Mouse (Mus musculus) stomach, embryonic 16.5 days (tissue): ENCODE measurements at regions not wholly inside any gene's neighbourhood (a gene's known extent, or its start where the extent isn't known, plus 50 kb on each side); places are given as distances from the start of the nearest gene placed in this dataset.

ENCODE experiments used
- ATAC-seq: fragments of 200-750 bp; cut with Nextera tagmentation; 2 replicates; pipeline ENCODE4 v1.8.0; 2017; ENCODE audit warnings: moderate number of reproducible peaks, moderate TSS enrichment; ENCODE audit not compliant: insufficient read depth, low FRiP score
- H3K27ac ChIP-seq: fragments of 300-500 bp; sonication (generic); 2 replicates; pipeline ENCODE4 v1.5.1; 2014; ENCODE audit warnings: low read length
- H3K27me3 ChIP-seq: fragments of 300-500 bp; sonication (generic); 2 replicates; pipeline ENCODE4 v1.6.1; 2014; ENCODE audit warnings: low read length, control low read depth, mixed read lengths; ENCODE audit not compliant: control insufficient read depth, insufficient read depth
- H3K36me3 ChIP-seq: fragments of 300-500 bp; sonication (generic); 2 replicates; pipeline ENCODE4 v1.6.1; 2014; ENCODE audit warnings: low read length; ENCODE audit not compliant: control insufficient read depth, insufficient read depth
- H3K4me1 ChIP-seq: fragments of 300-500 bp; sonication (generic); 2 replicates; pipeline ENCODE4 v1.6.1; 2014; ENCODE audit warnings: low read length, control low read depth, mixed read lengths; ENCODE audit not compliant: control insufficient read depth, insufficient read depth
- H3K4me2 ChIP-seq: fragments of 300-500 bp; sonication (generic); 2 replicates; pipeline ENCODE4 v1.6.1; 2014; ENCODE audit warnings: low read depth, low read length, mixed read lengths
- H3K4me3 ChIP-seq: fragments of 300-500 bp; sonication (generic); replicated peaks from 2 replicates; pipeline ENCODE4 v1.5.1; 2014; ENCODE audit warnings: mild to moderate bottlenecking, low read length
- H3K9ac ChIP-seq: fragments of 300-500 bp; sonication (generic); 2 replicates; pipeline ENCODE4 v1.6.1; 2014; ENCODE audit warnings: low read length
- H3K9me3 ChIP-seq: fragments of 300-500 bp; sonication (generic); replicated peaks from 2 replicates; pipeline ENCODE4 v1.6.1; 2016; ENCODE audit warnings: low read length, control low read depth; ENCODE audit not compliant: control insufficient read depth
- WGBS: fragments of 180-500 bp; shearing (Covaris S2); extraction: QIAGEN DNeasy Blood & Tissue Kit; methylation state at CpG from one replicate; pipeline ENCODE4 v1.1.7; 2014; 5-methylcytosine and 5-hydroxymethylcytosine counted together

DNA sequence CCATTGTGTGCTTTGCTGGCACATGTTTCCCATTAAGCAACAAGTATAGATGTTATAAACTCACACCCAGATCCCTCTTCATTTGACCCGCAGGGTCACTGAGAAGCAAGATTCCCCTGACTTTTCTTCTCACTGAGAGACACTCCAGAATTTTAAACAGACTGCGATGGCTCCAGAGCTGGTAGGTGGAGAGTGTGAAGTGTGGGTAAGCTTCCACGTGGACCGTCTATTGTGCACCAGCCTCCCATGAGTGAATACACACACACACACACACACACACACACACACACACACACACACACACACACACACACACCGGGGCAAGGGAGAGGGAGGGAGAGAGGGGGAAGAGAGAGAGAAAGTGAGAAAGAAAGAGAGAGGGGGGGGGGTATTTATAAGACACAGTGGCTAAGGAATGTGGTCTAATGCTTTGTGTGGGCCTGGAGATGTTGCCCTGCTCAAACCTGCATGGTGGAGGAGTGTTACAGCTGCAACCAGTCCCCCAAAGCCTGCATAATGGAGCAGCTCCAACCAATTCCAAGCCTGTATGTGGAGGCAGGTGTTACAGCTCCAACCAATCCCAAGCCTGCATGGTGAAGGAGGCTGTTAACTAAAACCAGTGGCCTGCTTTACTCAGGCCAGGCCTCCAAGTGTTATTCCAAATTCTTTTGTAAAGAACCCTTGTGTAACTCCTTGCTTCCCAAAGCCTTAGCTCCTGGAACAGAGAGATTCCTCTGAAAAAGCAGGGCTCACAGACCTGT lies 137.1 kb upstream of the Adamts16 start:
- no peaks in the 10 kb centered on the region for H3K4me1 ChIP-seq
- no peak overlapping the region for H3K4me3 ChIP-seq
- 83% methylated on average over 4 of the region's 5 CpGs for WGBS
- no peaks in the 10 kb centered on the region for H3K27me3 ChIP-seq
- no peak overlapping the region for H3K9ac ChIP-seq
- ATAC-seq = no peak
- H3K4me2 ChIP-seq = no peak overlapping the region
- no peaks in the 10 kb centered on the region for H3K9me3 ChIP-seq
- H3K27ac ChIP-seq = no peak overlapping the region
- no peaks in the 10 kb centered on the region for H3K36me3 ChIP-seq

GRCm38 (mm10) chr13:70969596-70969995 lies 128.0 kb upstream of the Adamts16 start:
- ATAC-seq = no peak
- H3K9me3 ChIP-seq = no peaks in the 10 kb centered on the region
- no peak overlapping the region for H3K27ac ChIP-seq
- WGBS = 85% methylated on average over 9 of the region's 9 CpGs
- H3K4me2 ChIP-seq = no peak overlapping the region
- H3K9ac ChIP-seq = no peak overlapping the region
- H3K4me3 ChIP-seq = no peak overlapping the region
- no peaks in the 10 kb centered on the region for H3K4me1 ChIP-seq
- no peaks in the 10 kb centered on the region for H3K36me3 ChIP-seq
- H3K27me3 ChIP-seq = no peaks in the 10 kb centered on the region

GRCm38 (mm10) chr13:70967781-70968180 lies 126.2 kb upstream of the Adamts16 start:
- Histone ChIP-seq H3K36me3 (no peaks in the 10 kb centered on the region), H3K4me1 (no peaks in the 10 kb centered on the region), H3K9me3 (no peaks in the 10 kb centered on the region), H3K9ac (no peak overlapping the region), H3K27ac (no peak overlapping the region), H3K4me2 (no peak overlapping the region), H3K27me3 (no peaks in the 10 kb centered on the region), H3K4me3 (no peak overlapping the region)
- WGBS = 66% methylated on average over 3 of the region's 3 CpGs
- ATAC-seq = no peak

GRCm38 (mm10) chr13:70963384-70963783 lies 121.8 kb upstream of the Adamts16 start:
- Histone ChIP-seq H3K4me2 (no peak overlapping the region), H3K4me3 (no peak overlapping the region), H3K9me3 (no peaks in the 10 kb centered on the region), H3K27me3 (no peaks in the 10 kb centered on the region), H3K9ac (no peak overlapping the region), H3K36me3 (no peaks in the 10 kb centered on the region), H3K27ac (no peak overlapping the region), H3K4me1 (no peaks in the 10 kb centered on the region)
- ATAC-seq = no peak
- WGBS = 68% methylated on average over 2 of the region's 2 CpGs

DNA sequence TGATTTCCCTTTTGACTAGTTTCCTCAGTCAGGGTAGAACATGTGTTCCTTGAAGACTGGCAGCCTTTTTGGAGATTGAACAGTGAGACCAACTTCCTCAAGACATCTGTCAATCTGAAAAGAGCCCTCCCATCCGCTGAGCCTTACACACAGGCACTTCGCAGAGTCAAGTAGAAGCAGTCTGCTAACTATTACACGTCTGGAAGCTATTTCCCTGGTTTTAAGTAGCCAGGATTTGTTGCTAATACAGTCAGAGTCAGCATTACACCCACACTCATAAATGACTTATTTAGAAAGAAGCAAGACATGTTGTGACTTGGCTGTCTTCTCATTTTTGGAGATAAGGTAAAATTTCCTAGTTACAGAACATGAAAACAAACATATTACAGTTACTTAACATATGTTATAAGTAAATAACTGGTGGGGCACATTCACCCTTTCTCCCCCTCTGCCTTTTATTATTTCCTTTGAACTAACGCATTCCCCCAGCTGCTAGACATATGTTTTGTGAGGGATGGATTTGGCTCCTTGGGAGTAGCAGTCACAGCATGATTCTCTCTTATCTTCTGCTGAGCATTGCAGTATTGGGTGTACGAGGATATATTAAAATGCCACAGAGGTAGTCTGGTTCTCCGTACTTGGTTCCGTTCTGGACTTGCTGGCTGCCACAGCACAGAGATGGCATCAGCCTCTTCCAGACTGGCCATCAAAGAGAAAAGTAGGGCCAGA lies 92.9 kb upstream of the Adamts16 start:
- Histone ChIP-seq H3K9me3 (no peaks in the 10 kb centered on the region), H3K4me1 (no peaks in the 10 kb centered on the region), H3K36me3 (no peaks in the 10 kb centered on the region), H3K27ac (no peak overlapping the region), H3K4me2 (no peak overlapping the region), H3K9ac (no peak overlapping the region), H3K27me3 (no peaks in the 10 kb centered on the region), H3K4me3 (no peak overlapping the region)
- ATAC-seq = no peak
- 66% methylated on average over 7 of the region's 7 CpGs for WGBS

DNA sequence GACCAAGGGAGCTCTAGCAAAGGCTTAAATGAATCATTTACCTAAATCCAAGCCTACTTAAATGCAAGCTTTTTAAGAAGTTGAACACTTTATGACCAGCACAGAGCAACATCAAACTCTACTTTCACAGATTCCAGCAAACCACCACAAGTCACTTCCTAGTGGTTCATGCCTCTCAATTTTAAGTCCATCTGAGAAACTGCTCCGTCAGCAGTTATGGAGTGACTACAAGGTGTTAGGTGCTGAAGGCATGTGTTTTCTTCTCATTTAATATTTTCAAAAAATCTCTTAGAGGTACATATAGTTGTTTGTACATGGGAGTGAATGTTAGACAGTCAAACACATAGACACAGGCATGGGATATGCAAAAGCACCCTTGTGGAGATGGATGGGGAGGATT lies 72.2 kb upstream of the Adamts16 start:
- H3K36me3 ChIP-seq = no peaks in the 10 kb centered on the region
- WGBS = 80% methylated on average over 1 of the region's 1 CpGs
- no peak overlapping the region for H3K9ac ChIP-seq
- no peaks in the 10 kb centered on the region for H3K27me3 ChIP-seq
- H3K4me1 ChIP-seq = no peaks in the 10 kb centered on the region
- H3K9me3 ChIP-seq = no peaks in the 10 kb centered on the region
- ATAC-seq = no peak
- no peak overlapping the region for H3K4me2 ChIP-seq
- H3K27ac ChIP-seq = no peak overlapping the region
- no peak overlapping the region for H3K4me3 ChIP-seq

GRCm38 (mm10) chr13:70910934-70911333 lies 69.3 kb upstream of the Adamts16 start:
- no peaks in the 10 kb centered on the region for H3K36me3 ChIP-seq
- H3K4me1 ChIP-seq = no peaks in the 10 kb centered on the region
- no peaks in the 10 kb centered on the region for H3K27me3 ChIP-seq
- ATAC-seq = no peak
- H3K4me3 ChIP-seq = no peak overlapping the region
- no peak overlapping the region for H3K27ac ChIP-seq
- no peak overlapping the region for H3K9ac ChIP-seq
- no peaks in the 10 kb centered on the region for H3K9me3 ChIP-seq
- no peak overlapping the region for H3K4me2 ChIP-seq

DNA sequence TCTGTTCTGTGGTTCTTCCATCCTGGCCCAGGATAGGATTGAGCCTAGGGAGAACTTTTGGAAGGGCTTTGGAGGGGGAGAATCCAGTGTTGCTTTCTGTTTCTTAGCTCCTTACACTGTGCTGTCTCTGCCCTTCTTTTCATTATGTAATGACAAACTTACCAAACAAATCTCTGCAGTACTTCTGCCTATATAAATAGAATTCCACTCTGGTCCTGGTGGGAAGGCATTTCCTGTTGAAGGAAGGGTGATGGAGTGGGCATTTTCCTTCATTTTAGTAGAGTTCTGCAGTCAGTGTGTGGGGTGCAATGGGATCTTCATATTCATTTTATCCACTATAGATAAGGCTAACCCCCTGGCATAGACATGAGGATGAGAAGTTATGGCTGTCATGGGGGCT lies 63.2 kb upstream of the Adamts16 start:
- Histone ChIP-seq H3K36me3 (no peaks in the 10 kb centered on the region), H3K27me3 (no peaks in the 10 kb centered on the region), H3K4me2 (no peak overlapping the region), H3K9me3 (no peaks in the 10 kb centered on the region), H3K27ac (no peak overlapping the region), H3K4me3 (no peak overlapping the region), H3K4me1 (no peaks in the 10 kb centered on the region), H3K9ac (no peak overlapping the region)
- no peak for ATAC-seq

- Histone ChIP-seq H3K9ac (no peak overlapping the region), H3K4me3 (no peak overlapping the region), H3K27ac (no peak overlapping the region), H3K27me3 (no peaks in the 10 kb centered on the region), H3K4me1 (no peaks in the 10 kb centered on the region), H3K4me2 (no peak overlapping the region), H3K36me3 (no peaks in the 10 kb centered on the region), H3K9me3 (no peaks in the 10 kb centered on the region)
- ATAC-seq = no peak
- 77% methylated on average over 8 of the region's 8 CpGs for WGBS
Measured at GRCm38 (mm10) chr13:70903831-70904230, 62.2 kb upstream of the Adamts16 start.
